Mouse (Mus musculus) G1E-ER4 (cell line): ENCODE measurements around the gene Adap1. TPM values are rescaled to one million over a fixed set of nuclear protein-coding genes. Genes with fewer than 3 reads are reported as not detected.

ENCODE experiments used
- GATA1 ChIP-seq: IDR thresholded peaks from one replicate; pipeline ENCODE4 v1.8.0; 2012; ENCODE audit warnings: low read length, inconsistent platforms
- polyA plus RNA-seq: library from polyadenylated mRNA; stranded (reverse); fragments of >175 nt; gene quantifications from 2 replicates; pipeline ENCODE4 v1.2.3, GENCODE M21; 2012

Gene Adap1
- polyA plus RNA-seq, 1 experiment, result 0.06 TPM

GRCm38 (mm10) chr5:139281373-139282112 lies 43.9 kb downstream of the Adap1 start:
- TF ChIP-seq GATA1, result no peak

- no peak for TF ChIP-seq GATA1
These were observed 48.1 kb downstream of the Adap1 start for GRCm38 (mm10) chr5:139277287-139277686.

DNA sequence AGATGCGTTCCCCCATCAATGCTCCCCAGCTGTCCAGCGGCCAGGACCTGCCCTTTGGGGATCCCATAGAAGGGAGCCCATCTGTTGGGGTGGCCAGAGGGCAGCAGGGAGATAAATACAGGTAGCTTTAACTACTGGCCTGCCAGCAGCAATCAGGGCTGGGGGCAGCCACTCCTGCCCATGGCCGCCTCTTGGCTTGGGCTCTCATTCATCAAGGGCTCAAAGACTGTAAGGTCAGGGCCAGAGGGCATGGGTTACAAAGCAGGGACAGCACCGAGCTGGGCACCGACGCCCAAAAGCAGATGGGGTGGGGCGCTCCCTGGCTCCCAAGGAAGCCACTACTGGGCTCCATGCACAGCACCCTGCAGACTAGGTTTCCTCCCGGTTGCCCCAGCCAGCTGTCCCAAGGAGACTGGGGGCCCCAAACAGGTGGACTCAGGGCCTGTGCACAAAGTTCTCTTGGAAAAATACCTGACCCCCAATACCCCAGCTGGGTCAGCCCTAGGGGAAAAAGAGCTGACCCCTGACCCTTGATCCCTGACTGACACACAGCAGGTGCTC lies 53.3 kb downstream of the Adap1 start:
- no peak for TF ChIP-seq GATA1

DNA sequence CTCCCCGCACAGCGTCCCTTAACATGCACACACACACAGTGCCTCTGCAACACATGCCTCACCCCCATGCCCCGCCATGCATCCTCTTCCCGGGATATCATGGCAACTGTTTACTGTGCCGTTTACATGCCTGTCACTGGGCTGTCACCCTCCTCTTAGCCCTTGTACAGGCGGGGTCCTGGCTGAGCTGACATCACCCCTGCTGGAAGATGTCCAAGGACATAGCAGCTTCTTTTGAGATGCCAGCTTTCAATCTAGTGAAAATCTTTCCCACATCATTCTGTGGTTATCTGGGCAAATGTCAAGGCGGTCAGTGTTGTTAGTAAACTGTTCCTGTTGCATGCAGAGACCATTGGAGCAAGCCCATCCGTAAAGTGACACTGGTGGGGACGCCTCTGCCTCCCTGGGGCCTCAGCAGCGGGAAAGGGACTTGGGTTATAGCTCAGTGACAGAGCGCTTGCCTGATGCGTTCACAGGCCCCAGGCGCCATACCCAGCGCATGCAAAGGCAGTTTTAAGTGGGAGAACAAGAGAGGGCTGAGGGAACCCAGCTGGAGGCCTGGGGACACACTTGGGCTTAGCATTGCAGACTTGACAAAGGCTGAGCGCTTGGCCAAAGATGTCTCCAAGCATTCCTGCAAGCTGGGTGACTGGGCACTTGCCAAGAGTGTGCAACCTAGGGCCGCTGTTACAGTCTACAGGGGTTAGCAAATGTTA lies 54.5 kb downstream of the Adap1 start:
- TF ChIP-seq GATA1, result no peak

- no peak for TF ChIP-seq GATA1
These were observed 57.8 kb downstream of the Adap1 start for GRCm38 (mm10) chr5:139267661-139268060.

DNA sequence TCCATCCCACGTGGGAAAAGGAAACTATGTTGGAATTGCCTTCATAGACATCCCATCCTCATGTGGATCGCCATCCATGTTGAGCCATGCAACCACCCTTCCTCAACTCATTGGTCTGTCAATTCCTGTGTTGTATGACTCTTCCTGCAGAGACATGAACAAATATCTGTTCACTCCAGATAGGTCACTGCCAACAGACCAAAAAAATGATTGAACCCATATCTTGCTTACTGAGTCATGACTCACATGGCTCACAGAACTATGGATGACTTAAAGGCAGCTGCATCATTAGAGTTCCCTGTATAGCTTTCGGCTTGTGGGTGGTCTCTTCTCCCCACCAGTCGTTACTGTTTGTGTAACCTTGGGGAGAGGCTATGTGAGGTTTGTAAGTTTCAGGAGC lies 64.0 kb downstream of the Adap1 start:
- no peak for TF ChIP-seq GATA1

DNA sequence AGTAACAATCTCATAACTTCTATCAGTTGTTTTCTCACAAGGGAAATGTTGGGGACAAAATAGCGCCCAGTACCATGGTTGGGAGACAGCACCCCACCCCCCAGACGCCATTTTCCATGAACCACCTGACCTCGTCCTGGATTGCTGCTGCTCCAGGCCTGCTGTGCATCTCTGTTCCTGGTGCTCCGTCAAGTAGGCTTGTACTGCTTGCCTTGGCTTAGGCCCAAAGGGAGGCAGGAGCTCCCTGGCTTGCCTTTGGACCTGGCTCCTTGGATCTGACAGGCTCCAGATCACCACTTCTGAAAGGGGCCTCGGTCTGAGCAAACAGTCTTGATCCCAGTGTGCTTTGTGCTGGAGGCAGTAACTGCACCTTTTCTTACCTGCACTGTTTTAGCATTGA lies 65.6 kb downstream of the Adap1 start:
- TF ChIP-seq GATA1, result no peak

GRCm38 (mm10) chr5:139258371-139259035 lies 66.9 kb downstream of the Adap1 start:
- no peak for TF ChIP-seq GATA1

- no peak for TF ChIP-seq GATA1
These were observed 67.6 kb downstream of the Adap1 start for GRCm38 (mm10) chr5:139257818-139258217.

DNA sequence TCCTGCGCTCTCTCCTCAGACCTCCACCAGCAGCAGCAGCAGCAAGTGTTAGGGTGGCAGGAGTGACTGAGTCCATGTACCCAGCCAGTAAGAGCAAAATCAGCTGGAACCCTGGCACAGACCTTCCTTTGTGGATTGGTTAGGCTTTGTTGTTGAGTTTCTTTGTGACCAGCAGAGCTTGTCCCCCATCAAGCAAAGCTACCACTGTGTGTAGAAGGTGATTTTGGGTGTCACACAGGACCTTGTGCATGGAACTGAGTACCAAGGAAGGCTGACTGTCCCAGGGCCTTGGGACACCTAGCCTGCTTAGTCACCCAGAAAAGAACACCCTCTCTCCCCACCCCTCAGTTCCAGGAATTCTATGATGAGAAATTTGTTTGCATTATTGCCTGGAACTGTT lies 68.2 kb downstream of the Adap1 start:
- TF ChIP-seq GATA1, result no peak

DNA sequence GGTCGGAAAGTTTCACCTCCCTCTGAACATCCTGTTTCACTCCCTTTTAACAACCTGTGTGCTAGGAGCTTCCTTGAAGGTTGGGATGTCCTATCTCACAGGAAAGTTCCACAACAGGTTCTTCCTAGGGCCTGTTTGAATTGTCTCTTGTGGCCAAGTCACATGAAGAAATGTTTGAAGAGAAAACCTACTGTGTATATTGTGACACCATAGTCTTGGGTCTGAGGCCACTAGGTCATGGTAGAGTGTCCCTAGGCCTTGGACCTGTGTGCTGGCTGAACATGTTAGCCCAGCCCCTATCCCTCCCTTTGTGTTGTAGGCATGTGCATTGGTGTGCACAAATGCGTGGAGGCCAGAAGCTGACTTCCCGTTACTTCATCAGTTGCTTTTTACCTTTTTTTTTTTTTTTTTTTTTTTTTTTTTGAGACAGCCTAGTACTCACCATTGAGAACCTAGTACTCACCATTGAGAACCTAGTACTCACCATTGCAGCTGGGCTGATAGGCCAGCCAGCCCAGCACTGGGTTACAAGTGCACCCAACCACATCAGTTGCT lies 69.1 kb downstream of the Adap1 start:
- no peak for TF ChIP-seq GATA1

DNA sequence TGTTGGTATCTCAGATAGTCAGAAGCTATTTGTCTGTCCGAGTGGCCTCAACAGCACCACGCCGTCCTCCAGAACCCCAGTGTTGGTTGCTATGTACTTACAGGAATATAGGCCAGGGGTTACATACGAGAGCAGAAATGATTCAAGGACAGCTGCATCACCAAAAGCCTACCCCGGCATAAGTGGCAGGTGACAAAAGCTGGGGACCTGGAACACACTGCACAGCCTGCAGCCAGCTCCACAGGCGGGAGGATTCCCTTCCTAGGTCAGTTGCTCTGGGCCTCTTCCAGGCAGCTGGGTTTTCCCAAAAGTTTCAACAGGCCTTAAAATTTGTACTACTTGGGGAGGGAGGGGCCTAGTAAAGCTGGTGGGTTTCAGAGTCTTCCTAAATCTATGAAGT lies 69.6 kb downstream of the Adap1 start:
- no peak for TF ChIP-seq GATA1

DNA sequence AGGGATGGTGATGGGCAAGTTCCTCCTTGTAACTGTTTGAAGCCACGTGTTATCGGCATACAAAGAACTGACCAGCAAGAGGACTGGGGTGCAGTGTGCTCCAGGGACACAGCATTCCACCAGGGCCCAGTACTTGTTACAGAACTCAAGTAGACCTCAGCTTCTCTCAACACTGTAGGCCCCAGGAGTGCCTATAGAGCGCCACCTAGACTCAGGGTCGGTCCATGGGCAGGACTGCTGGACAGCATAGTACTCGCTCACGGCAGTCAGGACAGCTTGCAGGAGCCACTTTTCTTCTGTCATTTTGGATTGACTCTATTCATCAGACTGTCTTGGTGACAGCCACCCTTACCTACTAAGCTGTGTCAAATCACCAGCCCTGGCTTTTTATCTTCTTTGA lies 70.5 kb downstream of the Adap1 start:
- no peak for TF ChIP-seq GATA1

DNA sequence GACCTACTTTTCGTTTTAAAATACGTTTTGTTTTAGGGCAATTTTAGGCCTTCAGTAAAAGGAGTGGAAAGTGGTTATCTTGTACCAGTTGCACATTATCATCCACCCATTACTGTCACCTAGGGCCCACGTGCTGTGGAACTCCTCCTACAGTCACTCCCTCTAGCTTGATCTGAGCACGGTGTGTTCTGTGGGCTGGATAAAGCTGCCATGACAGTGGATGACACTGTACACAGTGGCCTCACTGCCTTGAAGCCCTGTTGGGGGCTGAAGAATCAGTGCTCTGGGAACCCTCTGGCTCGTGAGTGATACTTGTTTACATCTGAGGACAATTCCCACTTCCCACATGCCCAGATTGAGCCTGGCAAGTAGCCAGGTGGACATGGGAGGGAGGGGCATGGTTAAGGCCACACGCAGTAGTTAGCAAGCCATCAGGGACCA lies 72.1 kb downstream of the Adap1 start:
- no peak for TF ChIP-seq GATA1

GRCm38 (mm10) chr5:139252910-139253245 lies 72.5 kb downstream of the Adap1 start:
- no peak for TF ChIP-seq GATA1
